Mouse (Mus musculus) megakaryocyte, embryonic 14.5 days (primary cell): ENCODE data around the gene Becn1. TPM values are rescaled to one million over a fixed set of nuclear protein-coding genes. Genes with fewer than 3 reads are reported as not detected.

Experiments used
- H3K27me3 ChIP-seq: replicated peaks from 2 replicates; pipeline ENCODE3; 2012; ENCODE audit warnings: inconsistent platforms
- H3K36me3 ChIP-seq: replicated peaks from 2 replicates; pipeline ENCODE3; 2012; ENCODE audit warnings: low read length, inconsistent platforms, mixed read lengths
- H3K4me1 ChIP-seq: 2 replicates; pipeline ENCODE4 v1.6.1; 2012; ENCODE audit warnings: inconsistent platforms
- H3K4me3 ChIP-seq: replicated peaks from 2 replicates; pipeline ENCODE3; 2012; ENCODE audit warnings: moderate library complexity, mild to moderate bottlenecking, inconsistent platforms
- H3K9me3 ChIP-seq: 2 replicates; pipeline ENCODE4 v1.6.1; 2012; ENCODE audit warnings: inconsistent platforms
- FLI1 ChIP-seq: IDR thresholded peaks from 2 replicates; pipeline ENCODE4 v1.6.1; 2012; ENCODE audit warnings: low read length, inconsistent platforms, mixed read lengths
- GATA1 ChIP-seq: IDR thresholded peaks from 3 replicates; pipeline ENCODE4 v1.6.1; 2012; ENCODE audit warnings: mixed read lengths, low read length, inconsistent platforms, borderline replicate concordance
- polyA plus RNA-seq: library from polyadenylated mRNA; stranded (reverse); fragments of >175 nt; gene quantifications from 2 replicates; pipeline ENCODE4 v1.2.3, GENCODE M21; 2012; ENCODE audit warnings: low replicate concordance; ENCODE audit not compliant: insufficient read depth

Becn1 gene
- polyA plus RNA-seq, 1 experiment: 96.0 TPM

DNA sequence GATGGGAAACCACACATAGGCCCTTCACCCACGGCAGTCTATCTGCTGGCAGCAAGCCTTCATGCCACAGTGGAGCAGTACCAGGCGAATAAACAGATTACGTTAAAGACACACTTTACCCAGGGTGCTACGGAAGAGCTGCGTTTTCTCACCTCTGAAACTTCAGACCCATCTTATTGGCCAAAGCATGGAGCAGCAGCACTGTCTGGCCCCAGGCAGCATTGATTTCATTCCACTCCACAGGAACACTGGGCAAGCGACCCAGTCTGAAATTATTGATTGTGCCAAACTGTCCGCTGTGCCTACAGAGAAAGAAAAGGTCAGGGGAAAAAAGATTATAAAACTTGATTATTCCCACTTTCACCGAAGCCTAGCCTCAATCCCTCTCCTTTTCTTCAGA, 10.9 kb downstream of the Becn1 start:
- no peaks in the 10 kb centered on the region for H3K9me3 ChIP-seq
- H3K36me3 ChIP-seq: peaks cover 99% of the 10 kb centered on the region
- no peaks in the 10 kb centered on the region for H3K27me3 ChIP-seq
- no peak overlapping the region for H3K4me3 ChIP-seq
- TF ChIP-seq FLI1 (no peak), GATA1 (no peak)
- H3K4me1 ChIP-seq: no peaks in the 10 kb centered on the region; the same call in 1 of the 2 replicates

DNA sequence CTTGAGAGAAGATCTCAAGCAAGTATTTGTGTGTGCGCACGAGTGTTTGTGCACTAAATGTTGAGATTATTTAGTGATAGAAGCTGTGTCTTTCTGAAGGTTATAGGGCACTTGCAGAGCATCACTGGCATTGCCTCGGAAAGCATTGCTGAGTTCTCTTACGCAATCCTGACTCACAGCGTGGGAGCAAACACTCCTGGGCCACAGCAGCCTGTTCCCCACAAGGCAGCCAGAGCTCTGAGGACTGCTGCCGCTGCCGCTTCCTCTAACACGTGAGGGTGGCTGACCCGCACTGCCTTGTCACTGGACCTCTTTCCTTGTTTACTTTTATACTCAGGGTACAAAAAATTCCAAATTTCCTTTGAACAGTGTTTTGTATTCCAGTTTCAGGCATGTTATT, 14.8 kb downstream of the Becn1 start:
- H3K27me3 ChIP-seq: no peaks in the 10 kb centered on the region
- H3K4me1 ChIP-seq: no peaks in the 10 kb centered on the region
- TF ChIP-seq GATA1 (no peak), FLI1 (no peak)
- H3K36me3 ChIP-seq: peaks cover 80% of the 10 kb centered on the region
- no peaks in the 10 kb centered on the region for H3K9me3 ChIP-seq
- H3K4me3 ChIP-seq: no peak overlapping the region

DNA sequence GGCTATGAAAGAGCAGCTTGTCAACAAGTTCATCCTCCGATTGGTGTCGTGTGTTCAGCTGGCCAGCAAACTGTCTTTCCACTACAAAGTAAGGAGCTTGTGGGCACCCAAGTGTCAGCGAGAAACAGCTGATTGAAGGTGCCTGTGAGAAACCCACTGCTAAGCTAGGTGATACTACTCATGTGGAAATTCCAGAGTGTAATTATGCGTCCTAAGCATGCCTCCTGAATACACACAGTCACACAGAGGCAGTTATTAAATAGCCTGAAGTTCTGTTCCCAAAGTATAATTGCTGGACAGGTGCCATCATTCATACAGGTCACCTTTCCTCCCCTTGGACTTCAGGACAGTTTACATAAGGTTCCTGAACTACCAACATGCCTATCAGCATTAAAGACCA, 18.3 kb downstream of the Becn1 start:
- H3K36me3 ChIP-seq: peaks cover 45% of the 10 kb centered on the region
- H3K9me3 ChIP-seq: no peaks in the 10 kb centered on the region
- TF ChIP-seq GATA1: no peak
- TF ChIP-seq FLI1: no peak
- peaks cover 6% of the 10 kb centered on the region for H3K27me3 ChIP-seq
- H3K4me3 ChIP-seq: no peak overlapping the region
- peaks cover 6% of the 10 kb centered on the region; the same call in 1 of the 2 replicates for H3K4me1 ChIP-seq

DNA sequence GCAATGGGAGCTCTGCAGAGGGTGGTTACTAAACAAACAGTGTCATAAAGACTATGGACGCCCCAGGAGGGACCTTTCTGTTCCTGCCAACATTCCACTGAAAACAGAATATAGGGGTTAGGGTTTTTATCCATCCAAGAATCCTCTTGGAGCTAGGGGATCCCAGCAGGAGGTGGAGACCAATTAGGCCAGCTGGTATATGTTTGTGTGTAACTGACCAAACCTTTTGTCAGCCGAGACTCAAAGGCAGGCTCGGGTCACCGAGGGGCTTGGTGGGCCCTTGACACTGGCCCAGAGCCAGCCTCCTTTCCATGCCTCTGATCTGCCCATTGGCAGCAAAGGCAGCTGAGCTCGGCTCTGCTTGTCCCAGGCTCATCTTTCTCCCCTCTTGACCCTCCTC, 19.2 kb downstream of the Becn1 start:
- TF ChIP-seq FLI1: no peak
- TF ChIP-seq GATA1: no peak
- Histone ChIP-seq H3K36me3 (peaks cover 36% of the 10 kb centered on the region), H3K4me3 (no peak overlapping the region), H3K4me1 (peaks cover 13% of the 10 kb centered on the region), H3K9me3 (no peaks in the 10 kb centered on the region), H3K27me3 (peaks cover 6% of the 10 kb centered on the region)

GRCm38 (mm10) chr11:101280837-101281236, 21.2 kb downstream of the Becn1 start:
- H3K4me1 ChIP-seq: peaks cover 34% of the 10 kb centered on the region
- H3K4me3 ChIP-seq: peak overlapping the region; percentile 33
- H3K36me3 ChIP-seq: peaks cover 36% of the 10 kb centered on the region
- no peak for TF ChIP-seq GATA1
- TF ChIP-seq FLI1: no peak
- no peaks in the 10 kb centered on the region for H3K9me3 ChIP-seq
- H3K27me3 ChIP-seq: peaks cover 6% of the 10 kb centered on the region

GRCm38 (mm10) chr11:101279193-101279569, 22.9 kb downstream of the Becn1 start:
- Histone ChIP-seq H3K4me1 (peaks cover 49% of the 10 kb centered on the region), H3K27me3 (peaks cover 6% of the 10 kb centered on the region), H3K36me3 (peaks cover 26% of the 10 kb centered on the region), H3K4me3 (peak overlapping the region; percentile 98), H3K9me3 (no peaks in the 10 kb centered on the region)
- TF ChIP-seq FLI1 (no peak), GATA1 (no peak)

- Histone ChIP-seq H3K9me3 (no peaks in the 10 kb centered on the region), H3K4me3 (peak within 1 kb of the TSS; percentile 98), H3K27me3 (peaks cover 9% of the 10 kb centered on the region), H3K36me3 (peaks cover 28% of the 10 kb centered on the region), H3K4me1 (peaks cover 55% of the 10 kb centered on the region)
- TF ChIP-seq GATA1 (no peak), FLI1 (no peak)
These were observed 23.6 kb downstream of the Becn1 start, which contains the start of the genes Cntd1 and Coa3 for GRCm38 (mm10) chr11:101278223-101279192. Cntd1 (plus strand) TSS chr11:101279012. Coa3 (minus strand) TSS chr11:101279114.

DNA sequence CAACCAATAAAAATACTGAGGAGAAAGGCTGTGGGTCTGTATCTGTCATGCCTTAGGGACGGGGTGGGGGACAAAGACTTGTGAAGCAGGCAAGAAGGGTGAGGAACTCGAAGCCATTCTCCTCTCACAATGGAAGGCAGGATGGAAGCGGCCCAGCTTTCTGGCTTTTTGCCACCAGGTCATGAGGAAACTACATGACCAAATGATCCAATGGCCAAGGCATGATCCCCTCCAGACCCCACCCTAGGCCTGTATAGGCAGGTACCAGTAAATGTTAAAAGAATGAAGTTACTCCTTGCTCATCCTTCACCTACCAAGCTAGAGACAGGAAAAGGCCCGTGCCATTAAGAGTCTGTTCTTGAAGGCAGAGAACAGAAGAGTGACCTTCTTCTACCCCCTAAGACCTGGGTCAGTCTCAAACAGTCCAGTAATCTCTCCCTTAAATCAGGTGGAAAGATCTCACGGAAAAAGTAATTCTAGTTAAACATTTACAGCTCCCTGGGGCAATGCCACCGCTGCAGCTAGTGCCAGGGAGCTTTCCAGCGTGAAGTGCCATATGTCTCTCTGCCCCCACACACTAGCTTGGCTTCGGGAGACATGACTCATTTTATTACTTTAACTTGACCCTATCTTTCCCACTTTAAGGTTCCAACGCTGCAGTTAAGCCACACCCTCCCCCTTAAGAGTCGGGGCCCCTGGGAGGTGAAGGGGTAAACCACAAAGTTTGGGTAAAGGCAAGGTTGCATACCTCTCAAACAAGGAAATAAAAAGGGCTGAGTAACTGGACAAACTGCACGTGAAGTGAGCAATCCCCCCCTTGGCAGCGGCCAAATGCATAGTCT, 24.5 kb downstream of the Becn1 start:
- Histone ChIP-seq H3K36me3 (peaks cover 29% of the 10 kb centered on the region), H3K9me3 (no peaks in the 10 kb centered on the region), H3K4me3 (peak overlapping the region; percentile 98), H3K27me3 (peaks cover 15% of the 10 kb centered on the region), H3K4me1 (peaks cover 57% of the 10 kb centered on the region)
- TF ChIP-seq GATA1 (no peak), FLI1 (no peak)

DNA sequence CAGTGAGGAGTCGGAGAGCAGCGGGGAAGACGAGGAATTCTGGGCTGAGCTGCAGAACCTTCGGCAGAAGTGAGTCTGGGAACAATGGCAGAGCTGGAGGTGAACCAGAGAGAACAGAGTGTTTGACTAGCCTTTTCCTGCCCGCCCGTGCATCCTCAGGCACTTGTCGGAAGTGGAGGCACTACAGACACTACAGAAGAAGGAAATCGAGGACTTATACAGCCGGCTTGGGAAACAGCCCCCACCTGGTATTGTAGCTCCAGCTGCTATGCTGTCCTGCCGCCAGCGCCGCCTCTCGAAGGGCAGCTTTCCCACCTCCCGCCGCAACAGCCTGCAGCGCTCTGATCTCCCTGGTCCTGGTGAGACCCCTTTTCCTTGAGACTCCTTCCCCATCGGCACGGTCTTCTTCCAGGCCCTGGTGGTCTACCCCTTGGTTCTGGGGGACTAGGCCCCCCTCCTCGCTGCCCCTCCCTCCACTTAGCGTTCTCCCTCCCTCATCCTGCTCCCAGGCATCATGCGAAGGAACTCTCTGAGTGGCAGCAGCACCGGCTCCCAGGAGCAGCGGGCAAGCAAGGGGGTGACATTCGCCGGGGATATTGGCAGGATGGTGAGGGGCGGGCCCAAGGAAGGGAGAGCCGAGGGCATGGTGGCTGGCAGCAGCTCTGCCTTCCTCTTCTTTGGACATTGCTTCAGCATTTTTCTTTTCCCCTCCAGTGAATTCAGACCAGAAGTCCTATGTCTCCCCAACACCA, 25.6 kb downstream of the Becn1 start:
- no peak for TF ChIP-seq GATA1
- TF ChIP-seq FLI1: no peak
- Histone ChIP-seq H3K4me1 (peaks cover 58% of the 10 kb centered on the region), H3K36me3 (peaks cover 29% of the 10 kb centered on the region), H3K27me3 (peaks cover 20% of the 10 kb centered on the region), H3K4me3 (no peak overlapping the region), H3K9me3 (no peaks in the 10 kb centered on the region)
